Mouse (Mus musculus): ENCODE measurements around the gene Gm3752. TPM values are rescaled to one million over a fixed set of nuclear protein-coding genes. Genes with fewer than 3 reads are reported as not detected.
"Not testable (repeated sequence)": the region's sequence is repeated elsewhere in the genome, so short reads cannot be mapped to it uniquely, and the experiment has no call there.

Gm3752 gene
- polyA plus RNA-seq (2015; fragmentation: Nextera tagmentation; extraction: Ambion mirVana), result 0.39 and 0.88 TPM in 2 replicates

DNA sequence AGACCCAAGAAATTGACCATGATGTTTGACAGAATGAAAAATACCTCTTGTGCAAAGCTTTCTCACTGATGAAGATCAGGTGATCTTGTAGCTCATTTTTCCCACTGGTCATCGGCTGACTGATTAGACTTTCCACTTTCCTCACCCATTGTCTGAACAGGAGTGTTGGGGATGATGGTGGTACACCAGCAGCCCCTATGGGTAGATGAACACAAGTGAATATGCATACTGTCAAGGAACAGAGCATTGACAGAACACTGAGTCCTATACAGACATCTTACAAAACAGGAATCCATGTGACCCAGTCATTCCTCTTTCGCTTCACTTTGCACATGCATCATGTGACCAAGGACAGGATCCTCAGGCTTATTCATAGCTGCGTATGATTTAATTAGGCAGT lies at the start of gene Gm3752:
TSS of gene Gm3752 (minus strand) at position 101 of the 400 bp plus-strand sequence.
- H3K4me3 ChIP-seq; H3K27me3 ChIP-seq; H3K4me2 ChIP-seq (replicated peaks); H3K36me3 ChIP-seq; ATAC-seq (ENCODE audit: low FRiP score, low read depth); H3K9ac ChIP-seq; H3K9me3 ChIP-seq; H3K27ac ChIP-seq; H3K4me1 ChIP-seq: not testable (repeated sequence)
- 89% methylated on average over 1 of the region's 3 CpGs for WGBS

DNA sequence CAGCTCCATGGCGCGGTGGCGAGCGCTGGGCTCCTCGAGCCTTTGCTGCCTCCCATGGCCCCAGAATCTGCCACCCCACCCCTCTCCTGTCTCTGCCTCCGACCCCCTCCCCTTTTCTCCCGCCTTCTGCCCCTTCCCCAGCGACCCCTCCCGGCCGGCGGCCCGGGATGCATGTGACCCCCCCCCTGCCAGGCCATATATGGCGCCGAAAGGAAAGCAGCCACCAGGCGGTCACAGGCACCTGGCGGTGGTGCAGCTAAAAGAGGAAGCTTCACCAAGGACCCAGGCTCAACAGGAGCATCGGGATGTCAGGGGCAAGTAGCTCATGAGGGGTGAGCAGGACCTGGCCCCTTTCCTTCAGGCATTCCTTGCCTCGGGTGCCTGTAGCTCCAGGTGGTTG lies 5.2 kb upstream of the Gm3752 start:
- H3K4me1 ChIP-seq; ATAC-seq (ENCODE audit: low FRiP score, low read depth); H3K27me3 ChIP-seq; H3K36me3 ChIP-seq; H3K27ac ChIP-seq; H3K9me3 ChIP-seq: not testable (repeated sequence)
- WGBS, result 2% methylated on average over 10 of the region's 18 CpGs
- peak overlapping the region; percentile 40 for H3K4me3 ChIP-seq
- H3K9ac ChIP-seq, result 0 out of 2 replicates have a peak overlapping the region, but pooled peaks have one; percentile 6
- H3K4me2 ChIP-seq (replicated peaks), result peak overlapping the region; percentile 62

DNA sequence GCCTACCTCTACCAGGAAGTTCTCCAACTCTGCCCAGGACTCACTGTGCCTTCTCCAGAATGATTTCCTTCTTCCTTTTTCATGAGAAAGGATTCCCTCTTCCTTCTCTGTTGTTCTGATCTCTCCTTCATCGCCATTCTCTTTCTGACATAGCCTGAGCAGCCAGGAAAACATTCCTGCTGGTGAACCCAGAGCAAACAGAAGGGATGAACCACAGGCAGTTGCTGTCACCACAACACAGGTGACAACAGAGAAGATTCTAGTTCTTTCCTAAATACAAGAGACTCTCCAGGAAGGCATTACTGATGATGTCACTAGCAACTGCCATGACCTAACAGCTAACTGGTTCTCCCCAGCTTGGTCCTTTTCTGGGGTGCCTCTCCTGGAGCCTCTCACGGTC lies 32.7 kb downstream of the Gm3752 start, which contains the start of gene Gm3755:
TSS of gene Gm3755 (minus strand) at position 101 of the 400 bp plus-strand sequence.
- H3K9me3 ChIP-seq; H3K27me3 ChIP-seq; H3K27ac ChIP-seq; H3K4me1 ChIP-seq; H3K4me2 ChIP-seq (replicated peaks); ATAC-seq (ENCODE audit: low FRiP score, low read depth); H3K4me3 ChIP-seq; H3K9ac ChIP-seq; H3K36me3 ChIP-seq: not testable (repeated sequence)
- WGBS, result no CpG with 5 or more reads among the region's 2 CpGs

DNA sequence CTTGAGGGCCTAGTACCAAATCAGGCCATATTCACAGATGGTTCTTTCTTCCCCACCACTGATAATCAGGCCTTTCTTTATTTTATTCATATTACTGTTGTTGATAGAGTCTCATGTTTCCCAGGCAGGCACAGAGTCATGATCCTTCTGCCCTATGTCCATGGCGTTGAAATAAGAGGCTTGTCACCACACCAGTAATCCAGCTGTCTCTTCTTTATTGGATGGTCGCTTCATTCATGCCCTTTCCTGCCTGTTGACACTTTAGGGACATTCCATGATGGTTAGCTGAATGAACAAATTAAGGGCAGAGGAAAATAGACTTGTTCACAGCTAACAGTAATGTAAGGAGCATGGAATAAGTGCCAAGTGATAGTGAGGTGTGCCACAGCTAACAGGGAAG lies 61.1 kb downstream of the Gm3752 start:
- H3K4me2 ChIP-seq (replicated peaks); H3K4me3 ChIP-seq; H3K27me3 ChIP-seq; H3K9ac ChIP-seq; H3K36me3 ChIP-seq; H3K27ac ChIP-seq; H3K9me3 ChIP-seq; ATAC-seq (ENCODE audit: low FRiP score, low read depth); H3K4me1 ChIP-seq: not testable (repeated sequence)
- WGBS, result 74% methylated on average over 2 of the region's 2 CpGs

Other genes with a start within 250 kb of the Gm3752 start
- not detected in 2 replicates for gene Gm3727, start 219.0 kb downstream of the Gm3752 start, polyA plus RNA-seq (2015; fragmentation: Nextera tagmentation; extraction: Ambion mirVana)
- 0.71 and 1.1 TPM in 2 replicates for gene Gm3739, start 168.7 kb downstream of the Gm3752 start, polyA plus RNA-seq (2015; fragmentation: Nextera tagmentation; extraction: Ambion mirVana)
- gene Gm5797, start 151.4 kb downstream of the Gm3752 start, polyA plus RNA-seq (2015; fragmentation: Nextera tagmentation; extraction: Ambion mirVana), result not detected in 2 replicates
- gene Gm8374, start 118.6 kb downstream of the Gm3752 start, polyA plus RNA-seq (2015; fragmentation: Nextera tagmentation; extraction: Ambion mirVana), result not detected in 2 replicates
- gene Gm3755, start 32.8 kb downstream of the Gm3752 start, polyA plus RNA-seq (2015; fragmentation: Nextera tagmentation; extraction: Ambion mirVana), result not detected in 2 replicates
- gene Gm3558, start 84.8 kb upstream of the Gm3752 start, polyA plus RNA-seq (2015; fragmentation: Nextera tagmentation; extraction: Ambion mirVana), result 0.36 and 0.70 TPM in 2 replicates
- not detected in 2 replicates for gene Gm10338, start 111.8 kb upstream of the Gm3752 start, polyA plus RNA-seq (2015; fragmentation: Nextera tagmentation; extraction: Ambion mirVana)
- gene Gm10128, start 160.2 kb upstream of the Gm3752 start, polyA plus RNA-seq (2015; fragmentation: Nextera tagmentation; extraction: Ambion mirVana), result not detected in 2 replicates

All from limb, embryonic 13.5 days (tissue).